Mouse (Mus musculus) MN1 (cell line): ENCODE measurements around the gene Trp53rka.

ENCODE experiments used
- DNase-seq: peaks from one replicate; pipeline ENCODE4 v3.0.0-alpha.2; 2016; ENCODE audit warnings: low spot score

Trp53rka gene

GRCm38 (mm10) chr2:165485826-165486225 lies 7.3 kb downstream of the Trp53rka start:
- no peak for DNase-seq

- DNase-seq, result no peak
Observed at GRCm38 (mm10) chr2:165484152-165484551, 9.0 kb downstream of the Trp53rka start.

- DNase-seq, result no peak
Observed at GRCm38 (mm10) chr2:165482003-165482402, 11.1 kb downstream of the Trp53rka start.

- DNase-seq, result no peak
Observed at GRCm38 (mm10) chr2:165475850-165476249, 17.3 kb downstream of the Trp53rka start.

GRCm38 (mm10) chr2:165475412-165475811 lies 17.7 kb downstream of the Trp53rka start:
- DNase-seq, result no peak

GRCm38 (mm10) chr2:165473003-165473402 lies 20.1 kb downstream of the Trp53rka start, which contains the start of gene Slc13a3:
TSS of gene Slc13a3 (minus strand) at chr2:165473230.
- DNase-seq, result no peak

GRCm38 (mm10) chr2:165471943-165472342 lies 21.2 kb downstream of the Trp53rka start:
- no peak for DNase-seq

GRCm38 (mm10) chr2:165470167-165470566 lies 23.0 kb downstream of the Trp53rka start:
- DNase-seq, result peak; percentile 67

GRCm38 (mm10) chr2:165467824-165468452 lies 25.2 kb downstream of the Trp53rka start:
- no peak for DNase-seq

- no peak for DNase-seq
Observed at GRCm38 (mm10) chr2:165459663-165460062, 33.5 kb downstream of the Trp53rka start.

GRCm38 (mm10) chr2:165458189-165458588 lies 34.9 kb downstream of the Trp53rka start:
- DNase-seq, result no peak

- no peak for DNase-seq
Observed at GRCm38 (mm10) chr2:165456710-165457109, 36.4 kb downstream of the Trp53rka start.

GRCm38 (mm10) chr2:165452730-165453693 lies 40.1 kb downstream of the Trp53rka start:
- no peak for DNase-seq

- DNase-seq, result no peak
Observed at GRCm38 (mm10) chr2:165448475-165448874, 44.6 kb downstream of the Trp53rka start.

- DNase-seq, result no peak
Observed at GRCm38 (mm10) chr2:165444861-165445260, 48.3 kb downstream of the Trp53rka start.

GRCm38 (mm10) chr2:165442981-165443380 lies 50.1 kb downstream of the Trp53rka start:
- DNase-seq, result no peak

- DNase-seq, result no peak
Observed at GRCm38 (mm10) chr2:165441613-165442012, 51.5 kb downstream of the Trp53rka start.
